Mouse (Mus musculus): Measurements from ENCODE around the gene Bcl2l1. TPM values are rescaled to one million over a fixed set of nuclear protein-coding genes. Genes with fewer than 3 reads are reported as not detected.

Bcl2l1 gene
- polyA plus RNA-seq, 1 experiment = 97.4 TPM

GRCm38 (mm10) chr2:152733201-152733600 is 98.3 kb downstream of the Bcl2l1 start:
- Histone ChIP-seq H3K4me1 (ENCODE audit: control insufficient read depth, insufficient read depth, low read length) (no peaks in the 10 kb centered on the region; the same call in 1 of the 2 replicates), H3K27ac (ENCODE audit: control insufficient read depth, insufficient read depth, low read depth, low read length, poor library complexity) (no peak overlapping the region), H3K4me3 (replicated peaks; ENCODE audit: control insufficient read depth, low read depth, low read length) (no peak overlapping the region)
- TF ChIP-seq POLR2A (IDR thresholded peaks at IDR 0.05; ENCODE audit: borderline replicate concordance, control insufficient read depth, low read depth, low read length) (no peak), CTCF (IDR thresholded peaks at IDR 0.05; ENCODE audit: control insufficient read depth, insufficient read depth, low read length) (no peak)
- WGBS = 88% methylated on average over 2 of the region's 2 CpGs

Other genes starting within 250 kb of the Bcl2l1 start
- not detected in 2 replicates for gene Defb45, start 232.3 kb downstream of the Bcl2l1 start, polyA plus RNA-seq (2011; ENCODE audit: insufficient read depth, insufficient read length, low replicate concordance, missing spikeins)
- not detected in 2 replicates for gene Defb36, start 227.4 kb downstream of the Bcl2l1 start, polyA plus RNA-seq (2011; ENCODE audit: insufficient read depth, insufficient read length, low replicate concordance, missing spikeins)
- gene Defb25, start 208.7 kb downstream of the Bcl2l1 start, polyA plus RNA-seq (2011; ENCODE audit: insufficient read depth, insufficient read length, low replicate concordance, missing spikeins) = not detected in 2 replicates
- gene Rem1, start 204.8 kb downstream of the Bcl2l1 start, polyA plus RNA-seq (2011; ENCODE audit: insufficient read depth, insufficient read length, low replicate concordance, missing spikeins) = not detected in 2 replicates
- gene H13, start 162.3 kb downstream of the Bcl2l1 start, polyA plus RNA-seq (2011; ENCODE audit: insufficient read depth, insufficient read length, low replicate concordance, missing spikeins) = 37.9 and 71.3 TPM in 2 replicates
- gene Mcts2, start 144.7 kb downstream of the Bcl2l1 start, polyA plus RNA-seq (2011; ENCODE audit: insufficient read depth, insufficient read length, low replicate concordance, missing spikeins) = 1.8 and 12.9 TPM in 2 replicates
- gene Id1, start 95.5 kb downstream of the Bcl2l1 start, polyA plus RNA-seq (2011; ENCODE audit: insufficient read depth, insufficient read length, low replicate concordance, missing spikeins) = 4.2 and 15.9 TPM in 2 replicates
- 1.4 TPM in 1 of 2 replicates, not detected in the other for gene Cox4i2, start 77.6 kb downstream of the Bcl2l1 start, polyA plus RNA-seq (2011; ENCODE audit: insufficient read depth, insufficient read length, low replicate concordance, missing spikeins)
- 57.0 and 74.1 TPM in 2 replicates for gene Tpx2, start 16.2 kb upstream of the Bcl2l1 start, polyA plus RNA-seq (2011; ENCODE audit: insufficient read depth, insufficient read length, low replicate concordance, missing spikeins)
- gene Mylk2, start 79.6 kb upstream of the Bcl2l1 start, polyA plus RNA-seq (2011; ENCODE audit: insufficient read depth, insufficient read length, low replicate concordance, missing spikeins) = 1.0 TPM in 1 of 2 replicates, not detected in the other
- not detected in 2 replicates for gene Foxs1, start 101.5 kb upstream of the Bcl2l1 start, polyA plus RNA-seq (2011; ENCODE audit: insufficient read depth, insufficient read length, low replicate concordance, missing spikeins)
- not detected in 2 replicates for gene Dusp15, start 120.0 kb upstream of the Bcl2l1 start, polyA plus RNA-seq (2011; ENCODE audit: insufficient read depth, insufficient read length, low replicate concordance, missing spikeins)
- gene Ttll9, start 130.8 kb upstream of the Bcl2l1 start, polyA plus RNA-seq (2011; ENCODE audit: insufficient read depth, insufficient read length, low replicate concordance, missing spikeins) = not detected in 2 replicates
- gene Pdrg1, start 183.7 kb upstream of the Bcl2l1 start, polyA plus RNA-seq (2011; ENCODE audit: insufficient read depth, insufficient read length, low replicate concordance, missing spikeins) = 29.8 and 30.9 TPM in 2 replicates
- gene Xkr7, start 200.1 kb upstream of the Bcl2l1 start, polyA plus RNA-seq (2011; ENCODE audit: insufficient read depth, insufficient read length, low replicate concordance, missing spikeins) = not detected in 2 replicates
- 4.8 and 8.3 TPM in 2 replicates for gene Ccm2l, start 234.2 kb upstream of the Bcl2l1 start, polyA plus RNA-seq (2011; ENCODE audit: insufficient read depth, insufficient read length, low replicate concordance, missing spikeins)

All from bone marrow, adult 2 months (tissue).